Mouse (Mus musculus): ENCODE measurements around the gene Acoxl.
"Not testable (repeated sequence)": the region's sequence is repeated elsewhere in the genome, so short reads cannot be mapped to it uniquely, and the experiment has no call there.

The Acoxl gene

DNA sequence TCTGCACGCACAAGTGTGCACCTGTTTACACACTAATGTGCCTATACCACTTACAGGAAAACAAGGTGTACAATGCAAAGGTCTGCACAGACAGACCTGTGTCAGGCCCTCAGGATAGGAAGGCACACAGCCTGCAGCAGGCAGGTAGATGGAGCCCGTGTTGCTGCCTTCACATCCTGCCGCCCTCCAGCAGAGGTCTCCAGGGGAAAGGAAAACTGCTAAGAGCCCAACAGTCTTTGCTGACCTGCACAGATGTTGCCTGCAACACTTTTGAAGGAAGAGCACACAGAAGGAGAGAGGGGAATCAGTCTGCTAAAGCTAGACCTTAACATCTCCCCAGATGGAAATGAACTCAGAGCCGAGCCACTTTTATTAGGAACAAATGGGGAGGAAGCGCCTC is 240.2 kb downstream of the Acoxl start:
- DNase-seq (ENCODE audit: low spot score in 2 of 2), result no peak

DNA sequence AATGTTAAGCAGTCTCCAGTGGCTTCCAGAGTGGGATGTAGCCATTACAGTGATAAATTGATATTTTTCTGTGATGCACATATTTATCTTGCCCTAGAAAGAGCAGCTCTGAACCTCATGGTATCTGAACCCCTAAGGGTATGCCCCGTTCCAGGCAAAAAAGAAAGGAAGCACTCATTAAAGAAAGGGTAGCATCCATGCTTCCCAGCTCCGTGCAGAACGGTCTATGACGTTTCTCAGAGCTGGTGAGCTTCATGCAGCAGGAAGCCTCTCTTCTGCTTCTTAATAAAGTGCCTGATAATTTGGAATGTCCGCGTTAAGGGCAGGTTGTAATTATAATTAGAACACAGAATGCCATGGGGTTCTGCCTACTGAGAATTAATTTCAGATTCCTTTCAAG is 240.6 kb downstream of the Acoxl start:
- no peak for DNase-seq (ENCODE audit: low spot score in 2 of 2)

DNA sequence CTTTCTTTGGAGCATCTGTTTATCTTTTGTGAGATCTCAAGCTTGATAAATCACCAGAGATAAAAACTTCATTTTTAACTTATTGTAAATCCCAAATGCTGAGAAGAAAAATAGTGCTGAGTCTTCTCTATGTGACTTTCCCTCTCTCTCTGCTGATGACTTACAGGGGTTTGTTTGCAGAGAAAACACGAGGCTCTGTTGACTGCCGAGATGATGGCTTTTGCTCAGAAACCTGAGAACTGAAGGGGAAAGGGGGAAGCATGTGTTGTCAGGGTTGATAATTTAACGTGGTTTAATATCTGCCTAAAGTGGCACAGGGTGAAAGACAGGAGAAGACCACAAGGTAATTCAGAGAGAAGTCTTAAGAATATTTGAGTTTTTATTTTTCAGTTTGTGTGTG is 245.2 kb downstream of the Acoxl start:
- DNase-seq (ENCODE audit: low spot score in 2 of 2), result no peak

DNA sequence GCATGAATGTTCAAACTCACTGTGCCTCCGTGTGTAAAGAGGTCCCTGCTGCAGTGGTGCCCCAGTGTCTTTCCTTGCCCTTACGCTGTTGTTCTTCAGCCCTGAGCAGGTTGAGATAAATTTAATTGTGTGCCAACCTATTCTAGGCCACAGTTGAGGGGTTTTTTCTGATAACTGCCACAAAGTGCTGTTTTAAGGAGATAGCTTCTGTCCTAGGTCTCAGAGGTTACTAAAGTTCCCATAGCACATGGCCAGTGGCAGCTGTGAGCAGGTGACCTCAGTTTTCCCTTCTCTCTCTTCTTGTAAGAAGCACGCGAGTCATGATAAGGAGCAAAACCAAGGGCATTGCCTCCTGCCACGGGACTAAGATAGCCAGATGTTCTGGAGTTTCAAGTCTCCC is 245.9 kb downstream of the Acoxl start:
- DNase-seq (ENCODE audit: low spot score in 2 of 2), result no peak

DNA sequence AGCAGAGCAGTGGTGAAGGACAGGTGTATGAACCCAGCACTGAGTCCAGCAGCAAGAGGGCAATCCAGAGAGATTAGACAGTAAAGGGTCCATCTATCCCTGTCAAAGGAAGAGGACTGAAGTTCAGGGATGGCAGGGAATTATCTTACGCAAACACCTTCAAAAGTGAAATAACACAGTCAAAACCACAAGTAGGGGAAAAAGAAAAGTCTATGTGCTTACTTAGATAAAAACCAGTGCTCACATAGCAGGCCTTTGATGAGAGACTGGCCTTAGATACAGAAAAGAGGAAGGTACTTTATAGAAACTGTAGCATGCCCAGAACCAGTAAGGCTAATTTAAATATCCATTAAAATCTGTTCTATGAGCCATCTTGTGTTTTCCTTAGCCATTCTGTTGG is 246.8 kb downstream of the Acoxl start:
- no peak for DNase-seq (ENCODE audit: low spot score in 2 of 2)

DNA sequence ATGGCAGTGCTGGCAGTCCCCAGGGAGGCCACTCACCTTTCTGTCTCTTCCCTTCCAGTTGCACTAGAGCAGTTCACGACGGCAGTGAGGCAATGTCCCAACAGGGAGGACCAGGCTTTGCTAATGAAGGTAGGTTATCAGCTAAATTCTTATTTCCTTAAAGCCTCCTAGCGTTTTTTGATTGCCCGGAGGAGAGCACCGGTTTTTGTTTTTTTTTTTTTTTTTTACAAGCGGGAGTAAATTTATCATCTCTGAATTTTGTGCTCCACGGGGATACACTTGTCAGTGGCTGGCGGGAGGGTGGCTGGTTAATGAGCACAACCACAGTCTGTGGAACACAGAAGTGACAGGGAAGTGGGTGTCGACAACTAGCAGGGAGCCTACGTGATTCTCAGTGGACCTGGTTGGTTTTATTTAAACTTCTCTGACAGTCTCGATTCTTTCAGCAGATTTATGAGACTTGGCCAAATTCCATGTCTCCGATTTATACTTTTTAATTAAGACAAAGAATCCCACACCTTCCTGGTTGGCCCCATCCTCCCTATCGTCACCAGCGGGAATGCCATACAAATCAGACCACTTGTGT is 247.7 kb downstream of the Acoxl start:
- no peak for DNase-seq (ENCODE audit: low spot score in 2 of 2)

DNA sequence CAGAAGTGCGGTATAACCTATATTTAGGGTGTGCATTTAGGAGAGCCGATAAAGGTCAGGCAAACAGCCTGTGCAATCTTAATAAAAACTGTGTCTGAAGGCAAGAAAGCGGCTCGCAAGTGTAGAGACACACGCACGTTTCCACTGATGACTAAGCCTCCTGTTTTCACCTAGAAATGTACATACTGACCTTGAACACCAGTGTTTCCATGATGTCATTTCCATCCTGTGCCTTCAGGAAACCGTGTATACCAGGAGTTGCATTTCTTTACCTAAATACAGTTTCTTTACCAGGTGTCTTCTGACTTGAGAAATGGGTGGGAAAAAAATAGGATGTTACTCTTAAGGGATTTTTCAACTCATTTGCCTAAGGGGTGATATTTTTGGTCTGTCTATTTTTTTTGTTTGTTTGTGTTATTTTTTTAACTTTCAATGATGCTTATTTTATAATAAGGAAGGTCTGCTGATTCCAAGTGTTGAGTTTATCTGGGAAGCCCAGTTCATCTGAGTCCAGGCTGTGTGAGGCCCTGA is 248.4 kb downstream of the Acoxl start:
- DNase-seq (ENCODE audit: low spot score in 2 of 2), result no peak

DNA sequence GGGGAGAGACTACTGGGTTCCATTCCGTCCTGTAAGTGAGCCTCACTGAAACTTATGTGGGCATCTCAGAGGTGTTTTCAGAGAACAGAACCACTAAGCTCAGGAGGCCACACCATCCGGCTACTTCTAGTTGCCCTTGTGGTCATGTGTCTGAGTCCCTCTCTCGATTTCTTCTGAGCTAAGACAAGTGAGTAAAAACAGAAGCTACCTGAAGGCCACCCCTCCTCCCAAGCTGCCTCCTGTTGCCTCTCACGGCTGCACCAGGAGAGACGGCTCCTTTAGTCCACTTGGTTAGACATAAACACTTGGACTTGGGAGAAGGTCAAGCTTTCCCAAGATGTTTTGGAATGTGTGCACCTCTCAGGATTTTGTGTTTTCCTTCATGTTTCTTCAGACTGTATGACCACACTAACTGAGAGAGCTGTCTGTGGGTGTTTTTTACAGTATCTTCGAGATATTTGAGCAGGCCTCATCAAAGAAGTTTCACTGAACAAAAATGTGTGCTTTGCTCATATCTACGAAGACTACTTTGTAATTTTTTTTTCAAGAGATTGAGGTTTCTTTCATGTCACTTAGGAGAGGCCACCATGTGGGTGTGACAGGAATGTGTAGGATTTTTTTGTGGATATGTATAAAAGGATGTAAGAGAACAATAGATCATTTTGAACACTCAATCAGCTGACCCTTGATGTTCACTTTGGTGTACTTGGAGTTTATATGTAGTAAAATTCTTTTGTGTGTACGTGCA is 249.3 kb downstream of the Acoxl start:
- no peak for DNase-seq (ENCODE audit: low spot score in 2 of 2)

DNA sequence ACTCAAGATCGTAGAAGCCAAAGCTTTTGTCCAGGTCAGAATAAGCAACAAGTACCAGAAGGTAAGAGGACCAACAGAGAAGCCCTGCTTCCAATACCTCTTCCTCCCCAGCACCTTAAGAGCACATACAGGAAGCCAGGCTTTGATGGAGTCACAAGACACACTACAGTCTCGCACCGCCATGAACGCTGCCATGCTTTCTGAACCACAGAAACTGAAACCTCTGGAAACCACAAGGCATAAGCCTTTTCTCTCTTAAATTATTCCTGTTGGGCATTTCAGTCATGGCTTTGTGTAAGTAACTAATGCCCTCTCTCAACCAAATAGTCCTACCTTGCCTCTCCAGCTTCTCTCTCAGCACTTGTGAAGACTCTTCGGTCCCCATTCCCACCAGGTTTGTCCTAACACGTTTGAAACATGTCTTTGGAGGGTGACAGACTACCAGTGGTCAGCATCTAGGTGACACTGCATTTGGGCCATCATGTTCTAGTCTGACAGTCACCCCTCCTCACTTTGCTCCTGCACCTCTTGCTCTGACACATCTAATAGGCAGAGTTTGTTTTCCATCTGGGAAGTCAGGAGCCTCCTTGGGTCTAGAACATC is 251.7 kb downstream of the Acoxl start:
- no peak for DNase-seq (ENCODE audit: low spot score in 2 of 2)

DNA sequence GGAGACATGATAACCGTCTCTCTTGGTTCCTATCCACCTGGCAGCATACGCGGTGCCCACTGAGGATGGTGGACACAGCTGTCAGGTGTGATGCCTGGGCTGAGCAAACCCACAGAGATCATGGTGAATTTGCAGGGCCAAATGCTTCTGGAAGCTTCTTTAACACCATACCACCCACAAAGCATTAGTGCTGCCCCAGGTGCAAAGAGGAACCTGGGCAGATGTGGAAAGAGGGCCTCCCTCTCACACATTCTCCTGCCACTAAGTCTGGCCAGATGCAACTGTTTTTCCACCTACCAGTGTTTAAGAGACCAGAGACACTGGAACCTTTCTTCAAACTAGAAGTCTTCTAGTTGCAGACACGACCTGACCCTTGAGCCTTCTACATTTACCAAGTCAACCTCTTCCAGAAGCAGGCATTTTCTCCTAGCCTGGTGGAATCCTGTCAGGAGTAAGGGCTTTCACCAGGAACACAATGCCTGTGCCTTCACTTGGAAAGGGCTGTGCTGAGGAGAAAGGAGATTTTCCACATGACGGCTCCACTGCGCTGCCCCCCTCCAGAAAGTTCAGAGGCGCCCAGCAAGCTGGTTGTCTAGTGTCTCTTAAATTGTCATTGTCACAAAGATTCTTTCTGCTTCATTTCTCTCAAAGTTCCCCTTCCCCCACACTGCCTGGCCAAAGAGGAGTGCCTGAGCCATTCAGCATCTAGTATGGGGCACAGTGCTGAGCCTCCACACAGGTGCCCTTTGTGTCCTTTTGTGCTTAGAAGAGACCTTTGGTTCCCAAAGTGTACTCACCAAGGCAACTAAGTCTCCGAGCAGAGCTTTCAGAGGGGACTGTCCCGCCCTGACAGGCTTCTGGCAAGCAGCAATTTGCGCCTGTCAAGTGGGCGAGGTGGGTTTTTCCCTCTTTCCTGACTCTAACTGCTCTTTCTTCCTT is 253.0 kb downstream of the Acoxl start:
- DNase-seq (ENCODE audit: low spot score in 2 of 2), result no peak

DNA sequence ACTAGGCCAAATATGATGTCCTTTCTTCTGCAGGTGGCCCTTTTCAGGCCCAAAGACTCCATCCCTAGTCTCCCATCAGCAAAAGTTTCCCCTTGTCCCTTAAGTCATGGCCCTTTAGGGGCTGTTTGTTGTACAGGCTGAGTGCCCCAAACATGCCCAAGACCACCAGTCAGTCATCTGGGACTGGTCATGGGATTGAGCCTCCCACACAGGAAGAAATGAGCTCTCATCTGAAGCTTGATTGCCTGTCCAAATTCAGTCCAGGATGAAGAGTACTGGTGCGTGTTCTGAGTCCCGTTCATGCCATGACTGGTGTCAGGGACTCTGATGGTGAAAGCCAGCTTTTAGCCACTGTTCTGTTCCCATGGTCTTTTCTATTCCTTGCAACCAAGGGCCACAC is 253.8 kb downstream of the Acoxl start:
- DNase-seq (ENCODE audit: low spot score in 2 of 2), result no peak

DNA sequence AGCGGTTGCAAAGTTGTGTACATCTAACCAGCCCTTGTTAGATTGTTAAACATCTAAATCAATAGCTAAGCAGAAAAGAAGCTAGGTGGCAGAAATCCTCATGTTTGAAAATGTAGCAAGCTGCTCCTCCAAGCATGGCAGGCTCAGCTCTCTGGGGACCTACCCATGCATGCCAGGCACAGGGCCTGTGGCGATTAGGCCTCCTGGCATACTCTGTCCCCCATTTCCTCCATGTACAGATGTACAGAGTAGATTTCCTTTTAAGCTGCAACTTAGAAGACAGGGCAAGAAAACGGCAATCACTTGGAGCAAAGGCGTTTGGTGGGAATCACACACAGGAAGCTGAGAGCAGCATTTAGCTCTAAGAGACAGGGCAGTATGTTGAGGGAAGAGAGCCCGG is 255.5 kb downstream of the Acoxl start:
- DNase-seq (ENCODE audit: low spot score in 2 of 2), result no peak

DNA sequence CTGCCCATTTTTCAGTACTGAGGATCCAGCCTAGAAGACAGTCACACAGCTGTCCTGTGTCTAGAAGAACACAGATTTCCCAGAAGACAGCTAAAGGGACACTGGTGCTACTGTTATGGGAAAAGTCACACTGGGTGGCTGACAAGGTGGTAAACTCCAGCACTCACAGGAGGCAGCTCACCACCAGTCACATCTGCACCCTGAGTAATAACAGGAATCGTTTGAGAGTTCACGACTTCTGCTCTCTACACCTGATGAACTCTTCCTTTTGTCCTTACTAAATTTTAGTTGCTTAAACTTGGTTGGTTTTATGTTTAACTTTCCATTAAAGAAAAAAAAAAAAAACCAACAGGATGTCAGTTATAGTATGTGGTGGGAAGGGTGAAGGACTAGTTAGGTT is 255.9 kb downstream of the Acoxl start:
- no peak for DNase-seq (ENCODE audit: low spot score in 2 of 2)

DNA sequence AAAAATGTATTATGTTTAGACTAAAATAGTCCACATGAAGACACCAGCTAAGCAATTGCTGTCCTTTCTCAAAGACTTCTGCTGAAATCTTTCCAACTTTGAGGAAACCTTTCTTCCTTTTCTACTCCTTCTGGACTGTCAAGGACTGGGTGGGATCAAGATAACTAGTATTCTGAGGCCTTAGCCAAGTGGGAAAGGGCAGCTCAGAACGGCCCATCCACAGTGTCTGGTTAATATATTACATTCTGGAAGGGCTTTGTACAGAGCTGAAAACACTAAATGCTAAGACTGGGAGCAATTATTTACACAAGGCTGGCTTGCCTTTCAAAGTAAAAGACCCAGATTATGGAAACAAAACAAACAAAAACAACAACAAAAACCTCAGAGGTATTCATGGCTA is 256.6 kb downstream of the Acoxl start:
- no peak for DNase-seq (ENCODE audit: low spot score in 2 of 2)

DNA sequence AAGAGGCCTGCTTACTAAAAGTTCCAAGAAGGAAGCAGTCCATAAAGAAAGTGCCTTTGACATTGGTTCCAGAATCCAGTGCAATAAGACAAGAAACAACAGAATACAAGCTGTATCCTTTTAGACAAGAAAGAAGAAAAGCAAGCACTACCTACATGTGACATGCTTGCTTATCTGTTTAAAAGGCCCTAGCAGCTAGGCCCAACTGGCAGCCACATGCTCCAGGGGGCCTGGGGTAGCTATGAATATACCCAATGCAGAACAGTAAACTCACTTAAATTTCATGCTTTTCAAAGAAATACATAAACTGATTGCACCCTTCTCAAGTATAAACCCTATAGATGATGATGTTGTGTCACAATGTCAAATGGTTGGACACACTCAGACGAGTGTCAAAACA is 257.4 kb downstream of the Acoxl start:
- DNase-seq (ENCODE audit: low spot score in 2 of 2), result no peak

DNA sequence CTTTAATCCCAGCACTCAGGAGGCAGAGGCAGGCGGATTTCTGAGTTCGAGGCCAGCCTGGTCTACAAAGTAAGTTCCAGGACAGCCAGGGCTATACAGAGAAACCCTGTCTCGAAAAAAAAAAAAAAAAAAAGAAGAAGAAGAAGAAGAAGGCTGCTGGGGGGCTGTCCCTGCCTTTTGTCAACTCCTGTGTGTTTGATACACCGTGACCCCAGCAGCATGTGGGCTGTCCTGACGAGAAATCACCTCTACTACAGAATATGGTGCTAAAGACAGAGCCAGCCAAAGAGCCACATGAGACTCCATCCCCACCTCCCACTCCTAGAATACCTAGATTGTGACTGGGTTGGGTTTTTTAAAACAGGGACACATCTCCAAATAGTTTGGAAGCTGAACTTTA is 259.4 kb downstream of the Acoxl start:
- DNase-seq (ENCODE audit: low spot score in 2 of 2), result not testable (repeated sequence)

DNA sequence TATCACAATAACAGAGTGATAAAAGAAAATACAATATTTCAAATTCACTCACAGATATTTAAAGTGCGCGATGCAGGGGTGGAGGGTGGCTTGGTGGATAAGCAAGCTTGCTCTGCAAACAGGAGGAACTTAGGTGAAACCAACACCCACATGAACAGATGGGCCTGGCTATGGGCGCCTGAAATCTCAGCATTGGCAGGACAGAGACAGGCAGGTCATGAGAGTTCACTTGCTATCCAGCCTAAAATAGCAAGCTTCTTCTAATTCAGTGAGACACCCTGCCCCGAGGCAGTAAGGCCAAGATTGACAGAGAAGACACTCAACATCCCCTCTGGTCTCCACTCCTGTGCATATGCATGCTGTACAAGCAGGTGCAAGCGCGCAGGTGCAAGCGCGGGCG is 263.4 kb downstream of the Acoxl start:
- DNase-seq (ENCODE audit: low spot score in 2 of 2), result no peak

DNA sequence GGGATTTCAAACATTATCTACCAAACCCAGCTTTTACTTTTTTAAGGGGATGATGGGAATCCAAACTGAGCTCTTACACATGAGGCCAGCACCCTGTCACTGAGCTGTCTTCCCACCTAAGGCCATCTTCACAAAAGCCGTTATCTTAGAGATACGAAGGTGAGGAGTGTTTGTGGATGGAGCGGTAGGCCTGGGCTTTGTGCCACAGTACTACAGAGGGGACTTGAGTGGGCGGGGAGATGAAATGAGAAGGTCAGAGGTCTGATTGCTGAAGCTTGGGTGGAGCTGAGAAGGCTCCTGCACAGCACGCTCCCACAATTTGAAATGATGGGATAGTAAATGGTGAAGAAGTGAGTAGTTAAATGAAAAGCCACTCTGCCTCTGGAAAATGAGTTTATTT is 266.1 kb downstream of the Acoxl start:
- no peak for DNase-seq (ENCODE audit: low spot score in 2 of 2)

DNA sequence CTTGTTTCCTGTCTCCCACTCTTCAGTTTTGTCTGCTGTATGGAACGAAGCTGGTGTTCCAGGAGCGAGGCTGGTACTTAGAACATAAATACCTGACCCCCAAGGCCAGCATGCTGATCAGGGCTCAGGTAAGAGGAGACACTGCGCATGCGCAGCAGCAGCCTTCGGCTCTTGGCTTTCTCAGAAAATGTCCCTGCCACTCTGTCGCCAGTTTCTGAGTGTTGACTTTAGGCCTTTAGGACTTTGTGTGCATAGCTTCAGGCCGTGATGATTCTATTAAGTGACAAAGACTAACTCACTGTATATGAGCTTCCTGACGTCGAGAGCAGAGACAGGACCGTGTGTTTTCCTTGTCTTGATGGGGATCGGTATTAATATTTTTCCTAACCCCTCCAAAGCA is 267.0 kb downstream of the Acoxl start:
- DNase-seq (ENCODE audit: low spot score in 2 of 2), result no peak

DNA sequence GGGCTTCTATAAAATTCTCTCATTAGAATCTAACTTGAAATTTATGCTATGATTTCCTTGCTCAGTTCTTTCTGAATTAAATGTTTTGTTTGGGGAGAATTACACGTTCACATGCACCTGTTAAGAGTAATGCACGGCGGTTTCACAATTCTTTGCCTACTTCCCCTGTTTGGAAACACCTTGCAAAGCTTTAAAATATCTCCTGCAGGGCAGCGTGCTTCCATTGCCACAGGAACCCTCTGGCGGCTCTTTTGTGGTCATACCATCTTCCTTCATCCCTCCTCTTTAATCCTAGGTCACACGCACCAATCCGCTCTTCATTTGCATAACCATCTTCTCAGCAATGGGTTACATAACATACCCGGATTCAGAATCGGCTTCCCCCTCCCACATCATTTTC is 272.9 kb downstream of the Acoxl start:
- DNase-seq (ENCODE audit: low spot score in 2 of 2), result no peak

DNA sequence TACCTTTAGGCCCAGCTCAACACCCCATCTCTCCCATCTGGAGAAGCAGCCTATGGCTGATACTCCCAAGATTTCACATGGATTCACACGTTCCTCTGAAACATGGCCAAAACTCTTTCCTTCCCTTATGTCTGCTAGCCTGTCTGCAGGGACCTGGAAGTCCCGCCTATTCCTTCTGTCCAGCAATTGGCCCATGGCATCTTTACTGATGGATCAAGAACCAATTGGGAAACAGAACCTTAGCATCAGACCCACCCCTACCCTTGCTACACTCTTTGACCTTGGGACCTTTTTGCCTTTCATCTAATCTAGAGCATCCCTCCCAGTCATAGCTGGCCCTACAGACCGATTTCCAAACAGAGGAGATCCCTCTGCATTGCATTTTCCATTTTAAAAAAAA is 275.9 kb downstream of the Acoxl start:
- DNase-seq (ENCODE audit: low spot score in 2 of 2), result no peak

DNA sequence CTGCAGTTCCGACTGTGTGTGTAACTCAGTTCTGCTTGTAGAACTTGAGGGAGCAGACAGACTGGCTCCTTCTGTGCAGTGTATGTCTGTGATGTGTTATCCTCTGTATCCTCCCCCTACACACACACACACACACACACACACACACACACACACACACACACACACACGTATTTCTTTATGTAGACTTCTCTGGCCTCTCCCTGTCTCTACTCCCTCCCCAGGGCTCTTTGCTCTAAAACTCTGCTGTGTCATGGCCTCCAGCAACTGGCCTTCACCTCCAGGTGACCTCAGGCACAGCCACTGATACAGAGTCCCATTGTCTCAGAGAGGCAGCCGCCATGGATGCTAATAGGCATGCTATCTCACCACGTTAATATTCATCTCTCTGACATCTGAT is 276.9 kb downstream of the Acoxl start:
- DNase-seq (ENCODE audit: low spot score in 2 of 2), result no peak

Measured in urinary bladder, adult 18-20 months (tissue).